Mouse (Mus musculus) MEL (cell line): Measurements from ENCODE around the gene Rps28. TPM values are rescaled to one million over a fixed set of nuclear protein-coding genes. Genes with fewer than 3 reads are reported as not detected.
A peak's percentile ranks its signal among the peaks of the same experiment; 100 is the strongest.

Experiments
- DNase-seq: peaks from one replicate; pipeline ENCODE4 v3.0.0; 2011; ENCODE audit warnings: low read depth, low spot score
- H3K27ac ChIP-seq: 2 replicates; pipeline ENCODE4 v1.5.1; 2012; ENCODE audit warnings: low read depth, mild to moderate bottlenecking, control low read depth, low read length, moderate library complexity; ENCODE audit not compliant: control insufficient read depth
- H3K27me3 ChIP-seq, 2 experiments: fragments of 150-350 bp in 1 of 2; sonication (generic) in 1 of 2; 2 replicates each; pipeline ENCODE4 v1.6.1; 2012; ENCODE audit warnings: low read length in 2 of 2, mild to moderate bottlenecking in 2 of 2, improper control_type of control experiment in 1 of 2, moderate library complexity in 1 of 2; ENCODE audit not compliant: insufficient read depth in 2 of 2, control insufficient read depth in 1 of 2
- H3K36me3 ChIP-seq, 2 experiments: 2 replicates each; pipeline ENCODE4 v1.6.1; 2012 to 2014; ENCODE audit warnings: low read length in 2 of 2, improper control_type of control experiment in 1 of 2, inconsistent platforms in 1 of 2, mild to moderate bottlenecking in 1 of 2; ENCODE audit not compliant: insufficient read depth in 2 of 2, control insufficient read depth in 1 of 2
- H3K4me1 ChIP-seq, 2 experiments: fragments of 150-350 bp in 1 of 2; sonication (generic) in 1 of 2; 2 replicates each; pipeline ENCODE4 v1.6.1; 2012; ENCODE audit warnings: low read length in 2 of 2, improper control_type of control experiment in 1 of 2, mild to moderate bottlenecking in 1 of 2; ENCODE audit not compliant: insufficient read depth in 2 of 2, control insufficient read depth in 1 of 2
- H3K4me3 ChIP-seq, 2 experiments: fragments of 150-350 bp in 1 of 2; sonication (generic) in 1 of 2; 2 replicates each; pipeline ENCODE4 v1.5.1; 2012; ENCODE audit warnings: low read depth in 2 of 2, low read length in 2 of 2, mild to moderate bottlenecking in 2 of 2, moderate library complexity in 2 of 2, control low read depth in 1 of 2, improper control_type of control experiment in 1 of 2; ENCODE audit not compliant: control insufficient read depth in 1 of 2, insufficient read depth in 1 of 2
- H3K79me2 ChIP-seq: 2 replicates; pipeline ENCODE4 v1.6.1; 2012; ENCODE audit warnings: mild to moderate bottlenecking, low read length, moderate library complexity; ENCODE audit not compliant: control insufficient read depth, poor library complexity, insufficient read depth
- H3K9ac ChIP-seq: 2 replicates; pipeline ENCODE4 v1.6.1; 2012; ENCODE audit warnings: low read depth, mild to moderate bottlenecking, control low read depth, low read length, moderate library complexity; ENCODE audit not compliant: control insufficient read depth, poor library complexity, severe bottlenecking
- H3K9me3 ChIP-seq: fragments of 150-350 bp; sonication (generic); replicated peaks from 2 replicates; pipeline ENCODE4 v1.6.1; 2012; ENCODE audit warnings: mild to moderate bottlenecking, low read length, improper control_type of control experiment, moderate library complexity; ENCODE audit not compliant: insufficient read depth
- CHD1 ChIP-seq: IDR thresholded peaks from 2 replicates; pipeline ENCODE4 v1.6.1; 2012; ENCODE audit warnings: low read depth, mild to moderate bottlenecking, inconsistent platforms, low read length, improper control_type of control experiment
- CTCF ChIP-seq, 3 experiments: IDR thresholded peaks in 2 of 3; conservative IDR thresholded peaks in 1 of 3; 2 replicates each; pipeline ENCODE4 v1.5.1; 2011 to 2012; ENCODE audit warnings: low read length in 3 of 3, low read depth in 2 of 3, mild to moderate bottlenecking in 2 of 3, improper control_type of control experiment in 1 of 3, inconsistent platforms in 1 of 3, mixed read lengths in 1 of 3, moderate library complexity in 1 of 3; ENCODE audit not compliant: control insufficient read depth in 1 of 3, insufficient read depth in 1 of 3, poor library complexity in 1 of 3, severe bottlenecking in 1 of 3
- ELF1 ChIP-seq: IDR thresholded peaks from 2 replicates; pipeline ENCODE4 v1.6.1; 2014; ENCODE audit warnings: low read depth, mild to moderate bottlenecking, inconsistent platforms, low read length, improper control_type of control experiment, moderate library complexity
- EP300 ChIP-seq, 2 experiments: IDR thresholded peaks; 2 replicates each; pipeline ENCODE4 v1.6.1; 2011; ENCODE audit warnings: improper control_type of control experiment in 2 of 2, low read length in 2 of 2, low read depth in 1 of 2, mild to moderate bottlenecking in 1 of 2
- ETS1 ChIP-seq: IDR thresholded peaks from 2 replicates; pipeline ENCODE4 v1.6.1; 2012; ENCODE audit warnings: low read depth, mild to moderate bottlenecking, inconsistent platforms, low read length, improper control_type of control experiment, moderate library complexity
- HCFC1 ChIP-seq: IDR thresholded peaks from 2 replicates; pipeline ENCODE4 v1.6.1; 2012; ENCODE audit warnings: low read depth, mild to moderate bottlenecking, inconsistent platforms, low read length, improper control_type of control experiment, moderate library complexity
- JUND ChIP-seq: IDR thresholded peaks from 2 replicates; pipeline ENCODE4 v1.6.1; 2011; ENCODE audit warnings: low read depth, mild to moderate bottlenecking, improper control_type of control experiment, low read length
- MAX ChIP-seq: IDR thresholded peaks from 2 replicates; pipeline ENCODE4 v1.6.1; 2011; ENCODE audit warnings: low read length, improper control_type of control experiment
- MEF2A ChIP-seq: IDR thresholded peaks from 2 replicates; pipeline ENCODE4 v1.6.1; 2014; ENCODE audit warnings: low read depth, mild to moderate bottlenecking, inconsistent platforms, low read length, improper control_type of control experiment; ENCODE audit not compliant: poor library complexity, insufficient replicate concordance, severe bottlenecking; ENCODE audit errors: extremely low read depth
- MXI1 ChIP-seq: IDR thresholded peaks from 2 replicates; pipeline ENCODE4 v1.6.1; 2011; ENCODE audit warnings: mild to moderate bottlenecking, low read depth, low read length, improper control_type of control experiment
- MYB ChIP-seq: IDR thresholded peaks from 2 replicates; pipeline ENCODE4 v1.6.1; 2011; ENCODE audit warnings: mild to moderate bottlenecking, low read depth, low read length, improper control_type of control experiment
- MYC ChIP-seq: IDR thresholded peaks from 2 replicates; pipeline ENCODE4 v1.6.1; 2011; ENCODE audit warnings: low read depth, mild to moderate bottlenecking, low read length, improper control_type of control experiment, moderate library complexity
- NELFE ChIP-seq: IDR thresholded peaks from 2 replicates; pipeline ENCODE4 v1.6.1; 2011; ENCODE audit warnings: low read depth, low read length, improper control_type of control experiment
- POLR2A ChIP-seq, 2 experiments: IDR thresholded peaks; 2 replicates each; pipeline ENCODE4 v1.6.1; 2011 to 2012; ENCODE audit warnings: low read length in 2 of 2, mild to moderate bottlenecking in 2 of 2, control low read depth in 1 of 2, improper control_type of control experiment in 1 of 2, low read depth in 1 of 2, moderate library complexity in 1 of 2; ENCODE audit not compliant: control insufficient read depth in 1 of 2, insufficient read depth in 1 of 2, poor library complexity in 1 of 2
- POLR2AphosphoS2 ChIP-seq: IDR thresholded peaks from 2 replicates; pipeline ENCODE4 v1.6.1; 2011; ENCODE audit warnings: low read length, improper control_type of control experiment
- POLR2AphosphoS5 ChIP-seq: IDR thresholded peaks from 2 replicates; pipeline ENCODE4 v1.6.1; 2012; ENCODE audit warnings: low read depth, borderline replicate concordance, mild to moderate bottlenecking, inconsistent platforms, low read length, moderate library complexity, mixed read lengths
- RCOR1 ChIP-seq: IDR thresholded peaks from 2 replicates; pipeline ENCODE4 v1.6.1; 2012; ENCODE audit warnings: low read depth, mild to moderate bottlenecking, inconsistent platforms, low read length, improper control_type of control experiment
- SMC3 ChIP-seq: IDR thresholded peaks from 2 replicates; pipeline ENCODE4 v1.6.1; 2011; ENCODE audit warnings: low read depth, low read length, improper control_type of control experiment
- TCF12 ChIP-seq: IDR thresholded peaks from 2 replicates; pipeline ENCODE4 v1.6.1; 2014; ENCODE audit warnings: low read depth, mild to moderate bottlenecking, inconsistent platforms, low read length, improper control_type of control experiment, moderate library complexity
- UBTF ChIP-seq: IDR thresholded peaks from 2 replicates; pipeline ENCODE4 v1.6.1; 2012; ENCODE audit warnings: low read depth, mild to moderate bottlenecking, inconsistent platforms, low read length, improper control_type of control experiment, moderate library complexity, borderline replicate concordance; ENCODE audit not compliant: insufficient read depth
- USF2 ChIP-seq, 2 experiments: IDR thresholded peaks; 2 replicates each; pipeline ENCODE4 v1.6.1; 2011 to 2012; ENCODE audit warnings: improper control_type of control experiment in 2 of 2, low read length in 2 of 2, borderline replicate concordance in 1 of 2, inconsistent platforms in 1 of 2, low read depth in 1 of 2, mild to moderate bottlenecking in 1 of 2; ENCODE audit not compliant: insufficient read depth in 1 of 2
- ZC3H11A ChIP-seq: IDR thresholded peaks from 2 replicates; pipeline ENCODE4 v1.6.1; 2012; ENCODE audit warnings: low read depth, mild to moderate bottlenecking, inconsistent platforms, low read length, improper control_type of control experiment
- ZKSCAN1 ChIP-seq: IDR thresholded peaks from 2 replicates; pipeline ENCODE4 v1.6.1; 2012; ENCODE audit warnings: low read depth, mild to moderate bottlenecking, inconsistent platforms, low read length, improper control_type of control experiment, moderate library complexity
- ZMIZ1 ChIP-seq: IDR thresholded peaks from 2 replicates; pipeline ENCODE4 v1.6.1; 2012; ENCODE audit warnings: low read depth, mild to moderate bottlenecking, inconsistent platforms, low read length, improper control_type of control experiment, moderate library complexity
- ZNF384 ChIP-seq: IDR thresholded peaks from 2 replicates; pipeline ENCODE4 v1.6.1; 2012; ENCODE audit warnings: low read depth, mild to moderate bottlenecking, inconsistent platforms, low read length, improper control_type of control experiment
- polyA plus RNA-seq, 2 experiments: library from polyadenylated mRNA; stranded (reverse) in 1 of 2; unstranded in 1 of 2; fragments of >175 nt in 1 of 2; fragments of >200 nt in 1 of 2; gene quantifications; 2 replicates each; pipeline versions ENCODE4 v1.2.1 to v1.2.4; 2012; ENCODE audit warnings: low replicate concordance in 2 of 2, low read depth in 1 of 2; ENCODE audit not compliant: insufficient read length in 2 of 2, insufficient read depth in 1 of 2, missing spikeins in 1 of 2
- total RNA-seq: library from RNA; depleted of rRNA; stranded (reverse); fragments of 300-350 nt; gene quantifications from 2 replicates; pipeline ENCODE4 v1.2.3, GENCODE M21; 2012

The Rps28 gene
- total and polyA plus RNA-seq, 3 experiments, result 994 to 3,556 (median 2,154) TPM

- H3K9ac ChIP-seq, result no peak overlapping the region
- DNase-seq, result no peak
- no peaks in the 10 kb centered on the region for H3K9me3 ChIP-seq
- peaks cover 0 to 14% of the 10 kb centered on the region in 2 experiments; a peak in 2 of 4 replicates for H3K36me3 ChIP-seq
- peaks cover 0 to 22% of the 10 kb centered on the region in 2 experiments; a peak in 2 of 4 replicates for H3K4me1 ChIP-seq
- no peak overlapping the region for H3K4me3 ChIP-seq
- no peaks in the 10 kb centered on the region for H3K27me3 ChIP-seq
- TF ChIP-seq ETS1 (no peak), MEF2A (no peak), MYC (no peak), EP300 (IDR thresholded peaks at IDR 0.05; ENCODE audit: low read depth in 1 of 2, low read length in 2 of 2) (no peak), POLR2AphosphoS5 (no peak), MXI1 (no peak), TCF12 (no peak), ZNF384 (no peak), NELFE (no peak)
- TF ChIP-seq, all 39 proteins: peak for 0
- Histone ChIP-seq H3K79me2 (no peaks in the 10 kb centered on the region; the same call in 1 of the 2 replicates), H3K27ac (peak overlapping the region; percentile 82)
These were observed 44.4 kb downstream of the Rps28 start for GRCm38 (mm10) chr17:33779967-33780295.

GRCm38 (mm10) chr17:33779271-33779966, 44.9 kb downstream of the Rps28 start:
- Histone ChIP-seq H3K79me2 (no peaks in the 10 kb centered on the region; the same call in 1 of the 2 replicates), H3K9ac (no peak overlapping the region), H3K27ac (no peak overlapping the region)

GRCm38 (mm10) chr17:33775287-33775686, 49.1 kb downstream of the Rps28 start:
- Histone ChIP-seq H3K4me1 (peaks cover 0 to 13% of the 10 kb centered on the region in 2 experiments; a peak in 2 of 4 replicates), H3K27me3 (no peaks in the 10 kb centered on the region), H3K4me3 (no peak overlapping the region), H3K79me2 (no peaks in the 10 kb centered on the region), H3K9ac (no peak overlapping the region), H3K36me3 (peaks cover 0 to 14% of the 10 kb centered on the region in 2 experiments; a peak in 2 of 4 replicates), H3K9me3 (no peaks in the 10 kb centered on the region), H3K27ac (no peak overlapping the region)
- no peak for DNase-seq
- TF ChIP-seq CHD1, result no peak
- no peak for TF ChIP-seq ZC3H11A
- TF ChIP-seq JUND, result no peak
- no peak for TF ChIP-seq ELF1
- no peak for TF ChIP-seq SMC3
- TF ChIP-seq MYB, result no peak
- no peak for TF ChIP-seq RCOR1
- TF ChIP-seq ZNF384, result no peak
- TF ChIP-seq ZKSCAN1, result no peak
- TF ChIP-seq NELFE, result no peak
- no peak for TF ChIP-seq POLR2AphosphoS2
- TF ChIP-seq EP300 (IDR thresholded peaks at IDR 0.05; ENCODE audit: low read depth in 1 of 2, low read length in 2 of 2), result no peak
- TF ChIP-seq UBTF, result no peak
- TF ChIP-seq USF2 (IDR thresholded peaks at IDR 0.05; ENCODE audit: borderline replicate concordance in 1 of 2, insufficient read depth in 1 of 2, low read depth in 1 of 2, low read length in 2 of 2), result no peak
- TF ChIP-seq POLR2A (IDR thresholded peaks at IDR 0.05; ENCODE audit: control insufficient read depth in 1 of 2, insufficient read depth in 1 of 2, low read depth in 1 of 2, low read length in 2 of 2, poor library complexity in 1 of 2), result no peak
- no peak for TF ChIP-seq POLR2AphosphoS5

More at GRCm38 (mm10) chr17:33779271-33779966, 44.9 kb downstream of the Rps28 start:
- TF ChIP-seq ETS1 (peak; percentile 64; the same call in 1 of the 2 replicates), TCF12 (no peak), HCFC1 (no peak), ZMIZ1 (no peak), MAX (no peak), CTCF (IDR thresholded peaks at IDR 0.05 in 2 of 3, conservative IDR thresholded peaks at IDR 0.05 in 1 of 3; ENCODE audit: control insufficient read depth in 1 of 3, insufficient read depth in 1 of 3, low read depth in 2 of 3, low read length in 3 of 3, poor library complexity in 1 of 3, severe bottlenecking in 1 of 3) (no peak)
- peak; percentile 28 for DNase-seq
- no peaks in the 10 kb centered on the region for H3K9me3 ChIP-seq
- H3K4me3 ChIP-seq, result no peak overlapping the region
- H3K4me1 ChIP-seq, result peaks cover 0 to 22% of the 10 kb centered on the region in 2 experiments; a peak in 2 of 4 replicates
- peaks cover 0 to 14% of the 10 kb centered on the region in 2 experiments; a peak in 2 of 4 replicates for H3K36me3 ChIP-seq
- no peaks in the 10 kb centered on the region for H3K27me3 ChIP-seq
